Mouse (Mus musculus) megakaryocyte, embryonic 14.5 days (primary cell): ENCODE data around the gene Rilpl1.

Experiments
- FLI1 ChIP-seq: IDR thresholded peaks from 2 replicates; pipeline ENCODE4 v1.6.1; 2012; ENCODE audit warnings: low read length, inconsistent platforms, mixed read lengths
- GATA1 ChIP-seq: IDR thresholded peaks from 3 replicates; pipeline ENCODE4 v1.6.1; 2012; ENCODE audit warnings: mixed read lengths, low read length, inconsistent platforms, borderline replicate concordance

GRCm38 (mm10) chr5:124510536-124511050 is 20.6 kb downstream of the Rilpl1 start:
- TF ChIP-seq GATA1 (no peak), FLI1 (no peak)
